Mouse (Mus musculus): ENCODE data around the gene Kif1b. TPM values are rescaled to one million over a fixed set of nuclear protein-coding genes. Genes with fewer than 3 reads are reported as not detected.

The Kif1b gene
- polyA plus RNA-seq (2012; ENCODE audit: low replicate concordance), result 3.4 and 20.8 TPM in 2 replicates

GRCm38 (mm10) chr4:149307596-149308490 is at the start of gene Kif1b:
Gene Kif1b, minus strand, starts transcription at chr4:149307693.

GRCm38 (mm10) chr4:149166215-149166946 is 141.1 kb downstream of the Kif1b start, which contains the start of gene Pgd:
Gene Pgd, minus strand, starts transcription at chr4:149166771.

GRCm38 (mm10) chr4:149136982-149137770 is 170.3 kb downstream of the Kif1b start, which contains the start of gene Cenps:
Gene Cenps, minus strand, starts transcription at chr4:149137629.

GRCm38 (mm10) chr4:149126663-149127062 is 180.8 kb downstream of the Kif1b start, which contains the start of gene Cort:
Gene Cort, minus strand, starts transcription at chr4:149126763.

Other genes starting within 250 kb of the Kif1b start
- 31.9 and 36.7 TPM in 2 replicates for gene Pex14, start 207.8 kb downstream of the Kif1b start, polyA plus RNA-seq (2012; ENCODE audit: low replicate concordance)
- gene Dffa, start 203.5 kb downstream of the Kif1b start, polyA plus RNA-seq (2012; ENCODE audit: low replicate concordance), result 9.9 and 16.9 TPM in 2 replicates
- 26.0 and 71.0 TPM in 2 replicates for gene Cort, start 180.9 kb downstream of the Kif1b start, polyA plus RNA-seq (2012; ENCODE audit: low replicate concordance)
- gene Cenps, start 170.1 kb downstream of the Kif1b start, polyA plus RNA-seq (2012; ENCODE audit: low replicate concordance), result 16.8 and 19.0 TPM in 2 replicates
- gene Pgd, start 140.9 kb downstream of the Kif1b start, polyA plus RNA-seq (2012; ENCODE audit: low replicate concordance), result 90.7 and 95.4 TPM in 2 replicates
- gene Ube4b, start 119.1 kb upstream of the Kif1b start, polyA plus RNA-seq (2012; ENCODE audit: low replicate concordance), result 186 and 278 TPM in 2 replicates
- gene Rbp7, start 147.3 kb upstream of the Kif1b start, polyA plus RNA-seq (2012; ENCODE audit: low replicate concordance), result not detected in 2 replicates
- gene Tmem274, start 169.7 kb upstream of the Kif1b start, polyA plus RNA-seq (2012; ENCODE audit: low replicate concordance), result not detected in 2 replicates
- gene Nmnat1, start 177.5 kb upstream of the Kif1b start, polyA plus RNA-seq (2012; ENCODE audit: low replicate concordance), result 1.4 and 2.4 TPM in 2 replicates
- 9.2 and 16.2 TPM in 2 replicates for gene Lzic, start 177.5 kb upstream of the Kif1b start, polyA plus RNA-seq (2012; ENCODE audit: low replicate concordance)
- 2.4 and 8.2 TPM in 2 replicates for gene Ctnnbip1, start 210.5 kb upstream of the Kif1b start, polyA plus RNA-seq (2012; ENCODE audit: low replicate concordance)

All from hematopoietic multipotent progenitor cell, adult 10-12 weeks (in vitro differentiated cells).